Mouse (Mus musculus): ENCODE measurements around the gene Rabepk. TPM values are rescaled to one million over a fixed set of nuclear protein-coding genes. Genes with fewer than 3 reads are reported as not detected.

Gene Rabepk
- polyA plus RNA-seq, 1 experiment from 2014 or later: 39.1 TPM

DNA sequence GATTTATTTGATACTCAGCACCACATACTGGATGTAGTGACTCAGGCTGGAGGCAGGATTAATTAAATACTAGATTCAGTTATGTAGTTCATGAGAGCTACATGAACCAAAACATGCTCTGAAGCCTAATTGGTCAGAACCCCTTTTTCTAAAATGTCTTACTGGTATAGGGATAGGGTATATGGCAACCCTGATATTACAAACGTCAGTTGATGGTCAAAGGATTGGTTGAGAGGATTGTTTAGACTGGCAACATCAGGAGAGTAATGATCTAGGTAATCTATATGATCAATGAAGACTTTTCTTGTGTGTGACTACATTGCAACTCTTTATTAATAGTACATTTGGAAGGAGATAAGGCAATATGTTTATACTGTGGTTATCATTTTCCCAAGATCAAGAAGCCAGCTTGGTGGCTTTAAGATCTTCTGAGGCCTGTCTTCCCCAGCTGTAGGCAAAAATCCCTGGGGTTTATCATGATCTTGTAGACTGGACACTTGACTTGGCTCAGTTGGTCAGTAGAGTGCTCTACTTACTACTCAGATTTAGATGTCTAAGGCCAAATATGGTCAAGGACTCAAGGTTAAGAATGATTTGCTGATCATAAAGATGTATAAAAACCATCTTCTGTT, 22.4 kb downstream of the Rabepk start:
- H3K4me2 ChIP-seq (ENCODE audit: low read depth, low read length): peak overlapping the region; percentile 67

GRCm38 (mm10) chr2:34774493-34774892, 25.2 kb downstream of the Rabepk start:
- Histone ChIP-seq H3K36me3 (ENCODE audit: control insufficient read depth, insufficient read depth, low read length) (peaks cover 71% of the 10 kb centered on the region), H3K4me3 (ENCODE audit: low read depth, low read length) (peak overlapping the region; percentile 80), H3K4me2 (ENCODE audit: low read depth, low read length) (peak overlapping the region; percentile 67), H3K27ac (replicated peaks; ENCODE audit: low read depth, low read length) (no peak overlapping the region), H3K4me1 (ENCODE audit: control insufficient read depth, insufficient read depth, low read length) (peaks cover 40% of the 10 kb centered on the region), H3K9me3 (ENCODE audit: control insufficient read depth, low read length) (no peaks in the 10 kb centered on the region), H3K9ac (ENCODE audit: low read depth, low read length) (0 out of 2 replicates have a peak overlapping the region, but pooled peaks have one; percentile 5), H3K27me3 (replicated peaks; ENCODE audit: control insufficient read depth, insufficient read depth, low read length) (no peaks in the 10 kb centered on the region)
- 80% methylated on average over 6 of the region's 6 CpGs for WGBS
- DNase-seq (ENCODE audit: low spot score) (no peak), ATAC-seq (ENCODE audit: low read depth) (no peak)

More for the DNA sequence above, 22.4 kb downstream of the Rabepk start:
- Histone ChIP-seq H3K27me3 (replicated peaks; ENCODE audit: control insufficient read depth, insufficient read depth, low read length) (no peaks in the 10 kb centered on the region), H3K27ac (replicated peaks; ENCODE audit: low read depth, low read length) (no peak overlapping the region), H3K9ac (ENCODE audit: low read depth, low read length) (no peak overlapping the region), H3K4me1 (ENCODE audit: control insufficient read depth, insufficient read depth, low read length) (peaks cover 33% of the 10 kb centered on the region), H3K36me3 (ENCODE audit: control insufficient read depth, insufficient read depth, low read length) (peaks cover 88% of the 10 kb centered on the region), H3K9me3 (ENCODE audit: control insufficient read depth, low read length) (no peaks in the 10 kb centered on the region), H3K4me3 (ENCODE audit: low read depth, low read length) (0 out of 2 replicates have a peak overlapping the region, but pooled peaks have one; percentile 18)
- 54% methylated on average over 1 of the region's 1 CpGs for WGBS
- ATAC-seq (ENCODE audit: low read depth): no peak
- no peak for DNase-seq (ENCODE audit: low spot score)

- H3K9ac ChIP-seq (ENCODE audit: low read depth, low read length): 0 out of 2 replicates have a peak overlapping the region, but pooled peaks have one; percentile 2
- H3K4me3 ChIP-seq (ENCODE audit: low read depth, low read length): peak overlapping the region; percentile 80
- no peak for ATAC-seq (ENCODE audit: low read depth)
- peaks cover 40% of the 10 kb centered on the region for H3K4me1 ChIP-seq (ENCODE audit: control insufficient read depth, insufficient read depth, low read length)
- H3K4me2 ChIP-seq (ENCODE audit: low read depth, low read length): peak overlapping the region; percentile 67
- 83% methylated on average over 4 of the region's 4 CpGs for WGBS
- H3K36me3 ChIP-seq (ENCODE audit: control insufficient read depth, insufficient read depth, low read length): peaks cover 63% of the 10 kb centered on the region
- H3K27me3 ChIP-seq (replicated peaks; ENCODE audit: control insufficient read depth, insufficient read depth, low read length): no peaks in the 10 kb centered on the region
- H3K9me3 ChIP-seq (ENCODE audit: control insufficient read depth, low read length): no peaks in the 10 kb centered on the region
- no peak overlapping the region for H3K27ac ChIP-seq (replicated peaks; ENCODE audit: low read depth, low read length)
- DNase-seq (ENCODE audit: low spot score): no peak
These were observed 26.0 kb downstream of the Rabepk start for GRCm38 (mm10) chr2:34773673-34774072.

GRCm38 (mm10) chr2:34772252-34773235, 27.2 kb downstream of the Rabepk start:
- Histone ChIP-seq H3K36me3 (ENCODE audit: control insufficient read depth, insufficient read depth, low read length) (peaks cover 51% of the 10 kb centered on the region), H3K4me1 (ENCODE audit: control insufficient read depth, insufficient read depth, low read length) (peaks cover 40% of the 10 kb centered on the region), H3K4me3 (ENCODE audit: low read depth, low read length) (peak overlapping the region; percentile 80), H3K9me3 (ENCODE audit: control insufficient read depth, low read length) (no peaks in the 10 kb centered on the region), H3K9ac (ENCODE audit: low read depth, low read length) (peak overlapping the region; percentile 92), H3K4me2 (ENCODE audit: low read depth, low read length) (peak overlapping the region; percentile 67), H3K27ac (replicated peaks; ENCODE audit: low read depth, low read length) (peak overlapping the region; percentile 92), H3K27me3 (replicated peaks; ENCODE audit: control insufficient read depth, insufficient read depth, low read length) (no peaks in the 10 kb centered on the region)
- 0 out of 2 replicates have a peak, but pooled peaks have one; percentile 0 for ATAC-seq (ENCODE audit: low read depth)
- DNase-seq (ENCODE audit: low spot score): peak; percentile 51
- 3% methylated on average over 41 of the region's 50 CpGs for WGBS

DNA sequence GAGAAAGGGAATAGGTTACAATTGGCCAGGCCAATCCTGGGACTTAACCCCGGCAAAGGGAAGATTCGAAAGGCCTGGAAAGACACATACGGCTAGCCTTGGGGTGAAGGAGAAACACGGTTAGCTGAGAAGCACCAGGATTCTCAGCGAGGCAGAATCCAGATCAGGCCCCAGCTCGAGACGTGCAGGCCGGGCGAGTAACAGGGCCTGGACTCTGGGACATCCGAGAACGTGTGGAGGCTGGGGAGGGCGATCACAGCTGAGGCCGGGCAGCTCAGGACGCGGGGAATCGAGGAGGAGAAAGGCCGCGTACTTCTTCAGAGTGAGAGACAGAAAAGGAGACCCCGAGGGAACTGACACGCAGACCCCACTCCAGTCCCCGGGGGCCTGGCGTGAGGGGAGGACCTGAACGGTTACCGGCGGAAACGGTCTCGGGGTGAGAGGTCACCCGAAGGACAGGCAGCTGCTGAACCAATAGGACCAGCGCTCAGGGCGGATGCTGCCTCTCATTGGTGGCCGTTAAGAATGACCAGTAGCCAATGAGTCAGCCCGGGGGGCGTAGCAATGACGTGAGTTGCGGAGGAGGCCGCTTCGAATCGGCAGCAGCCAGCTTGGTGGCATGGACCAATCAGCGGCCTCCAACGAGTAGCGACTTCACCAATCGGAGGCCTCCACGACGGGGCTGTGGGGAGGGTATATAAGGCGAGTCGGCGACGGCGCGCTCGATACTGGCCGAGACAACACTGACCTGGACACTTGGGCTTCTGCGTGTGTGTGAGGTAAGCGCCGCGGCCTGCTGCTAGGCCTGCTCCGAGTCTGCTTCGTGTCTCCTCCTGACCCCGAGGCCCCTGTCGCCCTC, 28.1 kb downstream of the Rabepk start, which contains the start of gene Hspa5:
Hspa5 (plus strand) TSS at position 603 of the 859 bp plus-strand sequence.
- H3K4me3 ChIP-seq (ENCODE audit: low read depth, low read length): peak within 1 kb of the TSS; percentile 80
- H3K9me3 ChIP-seq (ENCODE audit: control insufficient read depth, low read length): no peaks in the 10 kb centered on the region
- no peaks in the 10 kb centered on the region for H3K27me3 ChIP-seq (replicated peaks; ENCODE audit: control insufficient read depth, insufficient read depth, low read length)
- DNase-seq (ENCODE audit: low spot score) (peak; percentile 100), ATAC-seq (ENCODE audit: low read depth) (peak; percentile 98)
- H3K9ac ChIP-seq (ENCODE audit: low read depth, low read length): peak within 1 kb of the TSS; percentile 92
- under 1% methylated on average over 38 of the region's 60 CpGs for WGBS
- H3K27ac ChIP-seq (replicated peaks; ENCODE audit: low read depth, low read length): peak within 1 kb of the TSS; percentile 92
- H3K4me2 ChIP-seq (ENCODE audit: low read depth, low read length): peak within 1 kb of the TSS; percentile 72
- peaks cover 37% of the 10 kb centered on the region for H3K4me1 ChIP-seq (ENCODE audit: control insufficient read depth, insufficient read depth, low read length)
- peaks cover 42% of the 10 kb centered on the region for H3K36me3 ChIP-seq (ENCODE audit: control insufficient read depth, insufficient read depth, low read length)

- ATAC-seq (ENCODE audit: low read depth) (no peak), DNase-seq (ENCODE audit: low spot score) (no peak)
- H3K36me3 ChIP-seq (ENCODE audit: control insufficient read depth, insufficient read depth, low read length): peaks cover 35% of the 10 kb centered on the region
These were observed 28.8 kb downstream of the Rabepk start for GRCm38 (mm10) chr2:34770951-34771350.

GRCm38 (mm10) chr2:34770049-34770448, 29.7 kb downstream of the Rabepk start:
- H3K4me3 ChIP-seq (ENCODE audit: low read depth, low read length): no peak overlapping the region
- peaks cover 26% of the 10 kb centered on the region for H3K4me1 ChIP-seq (ENCODE audit: control insufficient read depth, insufficient read depth, low read length)
- H3K27ac ChIP-seq (replicated peaks; ENCODE audit: low read depth, low read length): no peak overlapping the region
- DNase-seq (ENCODE audit: low spot score) (no peak), ATAC-seq (ENCODE audit: low read depth) (no peak)
- no peak overlapping the region; the same call in 1 of the 2 replicates for H3K4me2 ChIP-seq (ENCODE audit: low read depth, low read length)
- H3K9ac ChIP-seq (ENCODE audit: low read depth, low read length): no peak overlapping the region
- peaks cover 26% of the 10 kb centered on the region for H3K36me3 ChIP-seq (ENCODE audit: control insufficient read depth, insufficient read depth, low read length)
- H3K9me3 ChIP-seq (ENCODE audit: control insufficient read depth, low read length): no peaks in the 10 kb centered on the region
- 91% methylated on average over 2 of the region's 2 CpGs for WGBS
- no peaks in the 10 kb centered on the region for H3K27me3 ChIP-seq (replicated peaks; ENCODE audit: control insufficient read depth, insufficient read depth, low read length)

More at GRCm38 (mm10) chr2:34770951-34771350, 28.8 kb downstream of the Rabepk start:
- H3K9ac ChIP-seq (ENCODE audit: low read depth, low read length): peak overlapping the region; percentile 88
- H3K4me1 ChIP-seq (ENCODE audit: control insufficient read depth, insufficient read depth, low read length): peaks cover 34% of the 10 kb centered on the region
- 5% methylated on average over 6 of the region's 6 CpGs for WGBS
- no peaks in the 10 kb centered on the region for H3K9me3 ChIP-seq (ENCODE audit: control insufficient read depth, low read length)
- peak overlapping the region; percentile 80 for H3K4me3 ChIP-seq (ENCODE audit: low read depth, low read length)
- no peaks in the 10 kb centered on the region for H3K27me3 ChIP-seq (replicated peaks; ENCODE audit: control insufficient read depth, insufficient read depth, low read length)
- peak overlapping the region; percentile 88 for H3K27ac ChIP-seq (replicated peaks; ENCODE audit: low read depth, low read length)
- H3K4me2 ChIP-seq (ENCODE audit: low read depth, low read length): peak overlapping the region; percentile 72

DNA sequence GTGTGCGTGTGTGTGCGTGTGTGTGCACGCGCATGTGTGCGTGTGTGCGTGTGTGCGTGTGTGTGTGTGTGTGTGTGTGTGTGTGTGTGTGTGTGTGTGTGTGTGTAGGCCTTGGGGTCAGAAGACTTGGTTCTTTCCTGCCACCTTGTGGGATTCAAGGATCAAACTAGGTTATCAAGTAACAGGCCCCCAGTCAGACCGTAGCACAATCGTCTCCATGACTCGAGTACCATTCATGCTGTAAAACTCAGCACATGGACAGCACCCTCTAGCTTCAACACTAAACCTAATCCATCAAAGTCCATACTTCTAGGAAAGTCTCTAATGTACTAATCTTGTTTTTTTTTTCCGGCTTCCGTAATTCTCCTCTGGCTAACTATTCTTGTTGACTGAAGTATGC, 34.9 kb downstream of the Rabepk start:
- no peak overlapping the region for H3K27ac ChIP-seq (replicated peaks; ENCODE audit: low read depth, low read length)
- no peak overlapping the region for H3K4me2 ChIP-seq (ENCODE audit: low read depth, low read length)
- H3K4me1 ChIP-seq (ENCODE audit: control insufficient read depth, insufficient read depth, low read length): no peaks in the 10 kb centered on the region
- 66% methylated on average over 12 of the region's 12 CpGs for WGBS
- no peaks in the 10 kb centered on the region for H3K27me3 ChIP-seq (replicated peaks; ENCODE audit: control insufficient read depth, insufficient read depth, low read length)
- no peak for DNase-seq (ENCODE audit: low spot score)
- no peak overlapping the region for H3K9ac ChIP-seq (ENCODE audit: low read depth, low read length)
- no peaks in the 10 kb centered on the region for H3K9me3 ChIP-seq (ENCODE audit: control insufficient read depth, low read length)
- H3K4me3 ChIP-seq (ENCODE audit: low read depth, low read length): no peak overlapping the region
- H3K36me3 ChIP-seq (ENCODE audit: control insufficient read depth, insufficient read depth, low read length): no peaks in the 10 kb centered on the region
- no peak for ATAC-seq (ENCODE audit: low read depth)

Data from embryonic facial prominence, embryonic 14.5 days (tissue).